Mouse (Mus musculus) erythroblast, embryonic 14.5 days (primary cell): ENCODE measurements around the gene Siah2.

Source experiments
- GATA1 ChIP-seq: IDR thresholded peaks from 2 replicates; pipeline ENCODE4 v1.6.1; 2012; ENCODE audit warnings: low read length, inconsistent platforms, mixed read lengths
- TAL1 ChIP-seq: IDR thresholded peaks from 3 replicates; pipeline ENCODE4 v1.6.1; 2012; ENCODE audit warnings: low read length, inconsistent platforms, mixed read lengths

- TF ChIP-seq TAL1 = no peak
- no peak for TF ChIP-seq GATA1
Measured at GRCm38 (mm10) chr3:58686922-58687284, 5.3 kb downstream of the Siah2 start.
